Mouse (Mus musculus): ENCODE results near the gene Sowaha.

- no peak for TF ChIP-seq CTCF (IDR thresholded peaks at IDR 0.05; ENCODE audit: low read depth)
- TF ChIP-seq EP300 (IDR thresholded peaks at IDR 0.05; ENCODE audit: low read depth) = no peak
Measured at GRCm38 (mm10) chr11:53450070-53450705, 29.9 kb downstream of the Sowaha start.

All from heart, postnatal 0 days (tissue).